In genomic region chr2:57807911-57808310, GRCm38 (mm10) we compare ENCODE assay signal across 16 mouse cellular contexts.
"Had no signal": no experiment of that assay in that cellular context is flagged by ENCODE, and none has a peak within 500 bp of the region (broad histone marks: within the 10 kb centered on the region; RNA-seq: fewer than 3 reads in every experiment).

No protein-coding gene starts in this region.

- H3K27me3 ChIP-seq: neural tube, embryonic 13.5 days; neural tube, embryonic 15.5 days; stomach, embryonic 15.5 days had no signal

- H3K4me3 ChIP-seq: neural tube, embryonic 13.5 days; neural tube, embryonic 15.5 days; stomach, embryonic 15.5 days had no signal

- H3K4me1 ChIP-seq: neural tube, embryonic 13.5 days; neural tube, embryonic 15.5 days; stomach, embryonic 15.5 days had no signal

- H3K9me3 ChIP-seq: neural tube, embryonic 13.5 days; neural tube, embryonic 15.5 days; stomach, embryonic 15.5 days had no signal

- DNase-seq: retina, postnatal 1 day; right cerebral cortex, adult 18-20 months; right cerebral cortex, postnatal 14 days; right cerebral cortex, postnatal 25 days; right cerebral cortex, postnatal 4 days; spleen, adult 18-20 months; thymus, adult 18-20 months; thymus, adult 2 months; thymus, postnatal 14 days; thymus, postnatal 25 days; thymus, postnatal 36 days; thymus, postnatal 4 days had no signal

- H3K4me2 ChIP-seq: neural tube, embryonic 13.5 days; neural tube, embryonic 15.5 days; stomach, embryonic 15.5 days had no signal

- H3K27ac ChIP-seq: neural tube, embryonic 13.5 days; neural tube, embryonic 15.5 days; stomach, embryonic 15.5 days; stomach, postnatal 0 days had no signal

- H3K9ac ChIP-seq: neural tube, embryonic 13.5 days; neural tube, embryonic 15.5 days; stomach, embryonic 15.5 days had no signal

- H3K36me3 ChIP-seq: neural tube, embryonic 13.5 days; neural tube, embryonic 15.5 days; stomach, embryonic 15.5 days had no signal
